ENCODE assay signal across 18 mouse cellular contexts in genomic region chr14:12387176-12387575, GRCm38 (mm10).
DNase-seq lines count a peak whose midpoint lies in the region; ATAC-seq lines count a peak whose summit lies in the region.
"Had no signal": no experiment of that assay in that cellular context is flagged by ENCODE, and none has a peak within 500 bp of the region (broad histone marks: within the 10 kb centered on the region; RNA-seq: fewer than 3 reads in every experiment).

No protein-coding gene starts in this region.

- ATAC-seq in frontal cortex, adult (ENCODE audit: low TSS enrichment) = peak; percentile 41; the same call in 1 of the 2 replicates
- ATAC-seq: forebrain, embryonic 15.5 days; hindbrain, embryonic 16.5 days; intestine, embryonic 15.5 days had no signal

- peak; percentile 58 to 66 for DNase-seq in cerebellum, postnatal 14 days
- DNase-seq in cerebellum, postnatal 4 days (ENCODE audit: low spot score in 2 of 2) = no peak
- DNase-seq in frontal cortex, postnatal 25 days (ENCODE audit: low spot score in 2 of 2) = no peak
- peak; percentile 27 for DNase-seq in brain, adult 2 months (ENCODE audit: low read depth, low spot score)
- DNase-seq in lung, postnatal 10 days = no peak
- DNase-seq: adrenal gland, adult 2 months; adrenal gland, postnatal 14 days; B cell, adult 2 months; embryo, embryonic 11 days; gastrocnemius, adult 2 months; gastrocnemius, postnatal 14 days; heart, adult 11 months; kidney, adult 11 months; kidney, adult 8-10 months had no signal

Comparison
In these comparisons a context has a peak if more than half of its experiments do, and no peak if none do; other contexts are left out.
1. DNase-seq: peak in cerebellum, postnatal 14 days (2 of 2) and brain, adult 2 months (single experiment); none in cerebellum, postnatal 4 days (0 of 2), frontal cortex, postnatal 25 days (0 of 2) and lung, postnatal 10 days (single experiment).